ENCODE assay signal across 7 mouse cellular contexts in the genomic region with DNA sequence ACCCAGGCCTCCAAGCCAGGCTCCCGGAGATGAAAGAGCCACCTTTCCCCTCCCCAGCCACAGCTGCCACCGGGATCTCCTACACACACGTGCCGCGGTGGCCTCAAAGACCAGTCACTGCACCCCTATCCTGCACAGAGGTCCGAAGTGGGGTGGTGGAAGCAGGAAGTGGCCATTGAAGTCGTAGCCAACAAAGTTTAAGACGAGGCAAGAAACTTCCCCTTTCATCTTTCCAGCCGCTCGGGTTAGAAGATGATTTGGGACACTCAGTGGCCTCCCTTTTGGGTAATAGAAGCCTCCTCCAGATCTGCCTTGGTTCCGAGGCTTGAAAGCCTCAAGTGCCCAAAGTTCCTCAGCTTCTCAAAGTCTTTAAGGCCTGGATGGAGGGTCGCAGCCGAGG. TPM values are rescaled to one million over a fixed set of nuclear protein-coding genes. Genes with fewer than 3 reads are reported as not detected.
DNase-seq lines count a peak whose midpoint lies in the region; ATAC-seq and TF ChIP-seq lines count a peak whose summit lies in the region.

No protein-coding gene starts in this region.

- peak overlapping the region; percentile 70 for H3K9ac ChIP-seq in embryonic facial prominence, embryonic 11.5 days (replicated peaks; ENCODE audit: low read length)
- peak overlapping the region; percentile 85 for H3K9ac ChIP-seq in hindbrain, embryonic 15.5 days
- peak overlapping the region; percentile 96 for H3K9ac ChIP-seq in midbrain, embryonic 16.5 days (ENCODE audit: low read depth, low read length)

- no peak for DNase-seq in left cerebral cortex, adult 2 months (ENCODE audit: extremely low spot score in 1 of 2, low spot score in 2 of 2)
- no peak for DNase-seq in left cerebral cortex, adult 8-10 months (ENCODE audit: low spot score in 2 of 2)
- DNase-seq in embryonic facial prominence, embryonic 11.5 days (ENCODE audit: low spot score) = no peak
- no peak for DNase-seq in urinary bladder, adult 2 months (ENCODE audit: low spot score)
- DNase-seq in ovary, postnatal 36 days (ENCODE audit: low spot score) = no peak

- H3K27me3 ChIP-seq in embryonic facial prominence, embryonic 11.5 days (ENCODE audit: control insufficient read depth, insufficient read depth, low read length) = no peaks in the 10 kb centered on the region
- H3K27me3 ChIP-seq in hindbrain, embryonic 15.5 days = no peaks in the 10 kb centered on the region
- H3K27me3 ChIP-seq in midbrain, embryonic 16.5 days (ENCODE audit: control insufficient read depth, insufficient read depth, low read depth, low read length) = no peaks in the 10 kb centered on the region

- H3K36me3 ChIP-seq in embryonic facial prominence, embryonic 11.5 days (replicated peaks; ENCODE audit: control insufficient read depth, insufficient read depth, low read depth, low read length) = no peaks in the 10 kb centered on the region
- no peaks in the 10 kb centered on the region for H3K36me3 ChIP-seq in hindbrain, embryonic 15.5 days
- no peaks in the 10 kb centered on the region for H3K36me3 ChIP-seq in midbrain, embryonic 16.5 days (ENCODE audit: control insufficient read depth, insufficient read depth, low read length)

- H3K4me1 ChIP-seq in embryonic facial prominence, embryonic 11.5 days (ENCODE audit: control insufficient read depth, insufficient read depth, low read length) = peaks cover 9% of the 10 kb centered on the region
- H3K4me1 ChIP-seq in hindbrain, embryonic 15.5 days (replicated peaks) = peaks cover 70% of the 10 kb centered on the region
- H3K4me1 ChIP-seq in midbrain, embryonic 16.5 days (ENCODE audit: control insufficient read depth, insufficient read depth, low read length) = peaks cover 46% of the 10 kb centered on the region

- peak overlapping the region; percentile 99 for H3K4me2 ChIP-seq in embryonic facial prominence, embryonic 11.5 days (ENCODE audit: low read depth, low read length)
- H3K4me2 ChIP-seq in hindbrain, embryonic 15.5 days = peak overlapping the region; percentile 88
- H3K4me2 ChIP-seq in midbrain, embryonic 16.5 days (ENCODE audit: low read length) = peak overlapping the region; percentile 91

- WGBS in embryonic facial prominence, embryonic 11.5 days = under 1% methylated on average over 13 of the region's 13 CpGs
- WGBS in hindbrain, embryonic 15.5 days = 2% methylated on average over 13 of the region's 13 CpGs
- WGBS in midbrain, embryonic 16.5 days = under 1% methylated on average over 13 of the region's 13 CpGs

- no peak overlapping the region; the same call in 1 of the 2 replicates for H3K27ac ChIP-seq in left cerebral cortex, adult 2 months
- no peak overlapping the region for H3K27ac ChIP-seq in embryonic facial prominence, embryonic 11.5 days (replicated peaks; ENCODE audit: low read depth, low read length)
- peak overlapping the region; percentile 94 for H3K27ac ChIP-seq in hindbrain, embryonic 15.5 days (replicated peaks)
- H3K27ac ChIP-seq in midbrain, embryonic 16.5 days (ENCODE audit: low read length) = peak overlapping the region; percentile 93

- intact Hi-C loops in left cerebral cortex, adult 2 months (cut with DNase I) = loop anchor here (2.0 kb wide), 1 partner anchor 17 kb away; no protein-coding TSS in a partner anchor

- no peaks in the 10 kb centered on the region for H3K9me3 ChIP-seq in embryonic facial prominence, embryonic 11.5 days (replicated peaks; ENCODE audit: control insufficient read depth, low read length)
- H3K9me3 ChIP-seq in hindbrain, embryonic 15.5 days = no peaks in the 10 kb centered on the region
- no peaks in the 10 kb centered on the region for H3K9me3 ChIP-seq in midbrain, embryonic 16.5 days (replicated peaks; ENCODE audit: control insufficient read depth, low read length, poor library complexity, severe bottlenecking)

- peak overlapping the region; percentile 90 for H3K4me3 ChIP-seq in left cerebral cortex, adult 2 months
- H3K4me3 ChIP-seq in embryonic facial prominence, embryonic 11.5 days (ENCODE audit: low read depth, low read length) = peak overlapping the region; percentile 78
- H3K4me3 ChIP-seq in hindbrain, embryonic 15.5 days = peak overlapping the region; percentile 86
- peak overlapping the region; percentile 87 for H3K4me3 ChIP-seq in midbrain, embryonic 16.5 days (ENCODE audit: low read depth, low read length)

- TF ChIP-seq CTCF in left cerebral cortex, adult 2 months (IDR thresholded peaks at IDR 0.05) = no peak

- no peak for ATAC-seq in embryonic facial prominence, embryonic 11.5 days (replicated peaks; ENCODE audit: insufficient number of reproducible peaks, low FRiP score, low TSS enrichment, low read depth)
- no peak for ATAC-seq in hindbrain, embryonic 15.5 days (ENCODE audit: low FRiP score, low read depth)
- no peak for ATAC-seq in midbrain, embryonic 16.5 days

RNA-seq across cellular contexts. Expression of a gene that starts 26.4 kb away (rescaled TPM):
- 10 to 100 TPM; 16.6 to 22.8 TPM for total RNA-seq in left cerebral cortex, adult 2 months (2021)
- total RNA-seq in left cerebral cortex, adult 8-10 months (2022) = 10 to 100 TPM; 17.8 to 23.3 (median 20.3) TPM
- polyA plus RNA-seq in embryonic facial prominence, embryonic 11.5 days (2014; fragmentation: Nextera tagmentation; extraction: Ambion mirVana) = 3.6 and 4.1 TPM in 2 replicates
- polyA plus RNA-seq in hindbrain, embryonic 15.5 days (2015; fragmentation: Nextera tagmentation; extraction: Ambion mirVana) = 4.5 and 4.9 TPM in 2 replicates
- 2.7 and 3.6 TPM in 2 replicates for polyA plus RNA-seq in midbrain, embryonic 16.5 days (2015; fragmentation: Nextera tagmentation; extraction: Ambion mirVana)
- polyA plus RNA-seq in urinary bladder, adult 2 months (2012; rRNA removed) = 11.9 and 16.0 TPM in 2 replicates

RNA-seq across cellular contexts. Expression of a gene that starts 44.0 kb away (rescaled TPM):
- total RNA-seq in left cerebral cortex, adult 2 months (2021) = 1 to 10 TPM; 4.8 to 5.1 TPM
- total RNA-seq in left cerebral cortex, adult 8-10 months (2022) = 1 to 10 TPM; 5.1 to 6.3 (median 5.8) TPM
- 0.88 and 1.0 TPM in 2 replicates for polyA plus RNA-seq in embryonic facial prominence, embryonic 11.5 days (2014; fragmentation: Nextera tagmentation; extraction: Ambion mirVana)
- 4.0 and 4.5 TPM in 2 replicates for polyA plus RNA-seq in hindbrain, embryonic 15.5 days (2015; fragmentation: Nextera tagmentation; extraction: Ambion mirVana)
- polyA plus RNA-seq in midbrain, embryonic 16.5 days (2015; fragmentation: Nextera tagmentation; extraction: Ambion mirVana) = 8.2 and 9.3 TPM in 2 replicates
- 0.19 and 0.34 TPM in 2 replicates for polyA plus RNA-seq in urinary bladder, adult 2 months (2012; rRNA removed)

Comparison
In these comparisons a context has a peak if more than half of its experiments do, and no peak if none do; other contexts are left out.
1. H3K27ac ChIP-seq: peak in hindbrain, embryonic 15.5 days (single experiment) and midbrain, embryonic 16.5 days (single experiment); none in left cerebral cortex, adult 2 months (single experiment) and embryonic facial prominence, embryonic 11.5 days (single experiment).
2. Peak in every context shown above with its lines, with median percentiles within 50 percentile points of each other: H3K4me3 ChIP-seq, H3K4me2 ChIP-seq and H3K9ac ChIP-seq.